Mouse (Mus musculus): ENCODE data around the gene Ccdc24. TPM values are rescaled to one million over a fixed set of nuclear protein-coding genes. Genes with fewer than 3 reads are reported as not detected.

Ccdc24 gene
- polyA plus RNA-seq, 2 experiments = 1.8 to 15.1 TPM

DNA sequence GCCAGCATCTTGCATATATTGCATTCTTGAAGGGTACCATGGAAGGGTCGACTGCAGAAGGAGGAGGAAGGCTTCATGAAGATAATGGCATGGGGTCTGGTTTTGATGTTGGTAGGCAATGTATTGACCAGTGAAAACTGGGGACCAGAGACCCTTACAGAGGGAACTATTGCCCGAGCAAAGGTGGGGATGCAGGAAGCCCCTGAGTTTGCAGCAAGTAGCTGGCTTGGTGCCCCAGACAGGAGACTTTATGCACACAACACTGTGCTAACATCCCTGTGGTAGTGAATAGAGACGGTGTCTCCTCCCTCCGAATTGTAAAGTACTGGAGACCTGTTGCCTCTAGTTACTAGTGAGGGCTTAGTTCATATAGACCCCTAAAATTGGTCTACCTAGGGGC lies 35.1 kb downstream of the Ccdc24 start:
- H3K4me3 ChIP-seq (replicated peaks; ENCODE audit: low read length) = 0 out of 2 replicates have a peak overlapping the region, but pooled peaks have one; percentile 78
- no peak for ATAC-seq (ENCODE audit: low FRiP score, low read depth)

DNA sequence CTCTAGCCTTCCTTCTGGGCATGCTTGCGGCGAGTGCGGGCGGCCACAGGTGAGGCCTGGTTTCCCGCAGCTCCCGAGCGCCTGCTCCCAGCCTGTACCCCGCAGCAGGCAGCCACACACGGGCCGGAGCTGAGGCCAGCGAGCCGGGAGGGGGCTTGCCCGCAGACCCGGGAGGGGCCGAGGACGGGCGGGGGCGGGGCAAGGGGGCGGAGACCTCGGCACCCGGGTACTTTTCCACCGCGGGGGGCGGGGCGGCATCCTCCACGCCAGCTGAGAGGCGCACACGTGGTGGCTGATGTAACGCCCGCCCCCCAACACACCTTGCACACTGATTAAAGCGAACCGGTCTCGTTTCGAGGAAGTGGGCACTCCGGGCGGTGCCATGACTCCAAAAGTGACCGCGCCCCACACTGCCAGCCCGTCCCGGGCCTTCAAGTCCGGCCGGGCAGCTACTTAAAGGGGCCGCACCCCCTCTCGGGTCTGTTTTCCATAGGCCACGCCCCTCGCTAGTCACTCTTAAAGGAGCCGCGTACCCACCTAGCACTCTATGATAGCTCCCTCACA lies 36.1 kb downstream of the Ccdc24 start:
- peak; percentile 89 for DNase-seq (ENCODE audit: low spot score)
- H3K36me3 ChIP-seq (ENCODE audit: control insufficient read depth, insufficient read depth, low read length) = 0 out of 2 replicates have a peak, but pooled peaks cover 4% of the 10 kb centered on the region
- H3K27me3 ChIP-seq (ENCODE audit: control insufficient read depth, insufficient read depth, low read length) = no peaks in the 10 kb centered on the region
- WGBS = under 1% methylated on average over 45 of the region's 48 CpGs
- peaks cover 13% of the 10 kb centered on the region for H3K4me1 ChIP-seq (ENCODE audit: control insufficient read depth, insufficient read depth, low read length)
- peak; percentile 91 for ATAC-seq (ENCODE audit: low FRiP score, low read depth)
- TF ChIP-seq POLR2A (IDR thresholded peaks at IDR 0.05; ENCODE audit: borderline replicate concordance, extremely low read depth, insufficient read depth, insufficient read length) = no peak
- no peaks in the 10 kb centered on the region for H3K9me3 ChIP-seq (ENCODE audit: control insufficient read depth, low read length)
- peak overlapping the region; percentile 80 for H3K4me2 ChIP-seq (replicated peaks; ENCODE audit: low read depth, low read length, severe bottlenecking)
- H3K27ac ChIP-seq (replicated peaks; ENCODE audit: low read depth, low read length) = peak overlapping the region; percentile 87
- H3K9ac ChIP-seq (ENCODE audit: low read depth, low read length, severe bottlenecking) = peak overlapping the region; percentile 71
- H3K4me3 ChIP-seq (replicated peaks; ENCODE audit: low read length) = peak overlapping the region; percentile 78

More for the DNA sequence above, 35.1 kb downstream of the Ccdc24 start:
- Histone ChIP-seq H3K4me2 (replicated peaks; ENCODE audit: low read depth, low read length, severe bottlenecking) (no peak overlapping the region), H3K4me1 (ENCODE audit: control insufficient read depth, insufficient read depth, low read length) (peaks cover 13% of the 10 kb centered on the region), H3K27ac (replicated peaks; ENCODE audit: low read depth, low read length) (no peak overlapping the region), H3K27me3 (ENCODE audit: control insufficient read depth, insufficient read depth, low read length) (no peaks in the 10 kb centered on the region), H3K9ac (ENCODE audit: low read depth, low read length, severe bottlenecking) (no peak overlapping the region), H3K36me3 (ENCODE audit: control insufficient read depth, insufficient read depth, low read length) (peaks cover 4% of the 10 kb centered on the region; the same call in 1 of the 2 replicates), H3K9me3 (ENCODE audit: control insufficient read depth, low read length) (no peaks in the 10 kb centered on the region)
- no peak for DNase-seq (ENCODE audit: low spot score)
- no peak for TF ChIP-seq POLR2A (IDR thresholded peaks at IDR 0.05; ENCODE audit: borderline replicate concordance, extremely low read depth, insufficient read depth, insufficient read length)
- WGBS = 78% methylated on average over 4 of the region's 4 CpGs

DNA sequence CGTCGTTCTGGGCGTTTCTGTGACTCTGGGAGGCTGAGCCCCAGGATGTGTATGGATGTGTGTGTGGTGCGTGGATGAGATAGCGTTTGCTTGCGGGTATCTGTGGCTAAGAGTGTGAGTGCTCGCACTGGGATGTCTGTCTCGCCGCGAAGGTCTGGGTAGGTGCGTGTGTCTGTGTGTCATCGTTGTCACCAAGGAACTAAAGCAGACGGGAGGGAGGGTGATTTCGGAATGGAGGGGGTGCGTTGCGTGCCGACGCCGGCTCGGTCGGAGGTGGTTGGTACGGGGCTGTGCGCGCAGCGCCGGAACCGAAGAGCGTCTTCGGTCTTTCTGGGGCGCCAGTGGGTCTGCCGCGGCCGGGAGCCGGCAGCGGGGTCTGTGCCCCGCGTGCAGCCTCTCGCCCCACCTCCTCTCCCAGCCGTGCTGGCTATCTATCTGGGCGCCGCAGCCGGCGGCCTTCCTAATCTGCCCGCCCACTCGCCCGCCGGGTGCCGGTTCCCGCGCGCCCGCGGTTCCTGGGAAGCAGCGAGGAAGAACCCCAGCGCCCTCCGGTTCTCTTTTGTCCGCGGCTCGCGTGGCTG lies 36.7 kb downstream of the Ccdc24 start:
- no peak for TF ChIP-seq POLR2A (IDR thresholded peaks at IDR 0.05; ENCODE audit: borderline replicate concordance, extremely low read depth, insufficient read depth, insufficient read length)
- no peaks in the 10 kb centered on the region for H3K27me3 ChIP-seq (ENCODE audit: control insufficient read depth, insufficient read depth, low read length)
- 0% methylated on average over 46 of the region's 60 CpGs for WGBS
- peak; percentile 7 for ATAC-seq (ENCODE audit: low FRiP score, low read depth)
- peak overlapping the region; percentile 71 for H3K9ac ChIP-seq (ENCODE audit: low read depth, low read length, severe bottlenecking)
- peak overlapping the region; percentile 87 for H3K27ac ChIP-seq (replicated peaks; ENCODE audit: low read depth, low read length)
- H3K4me2 ChIP-seq (replicated peaks; ENCODE audit: low read depth, low read length, severe bottlenecking) = peak overlapping the region; percentile 80
- peaks cover 13% of the 10 kb centered on the region for H3K4me1 ChIP-seq (ENCODE audit: control insufficient read depth, insufficient read depth, low read length)
- no peaks in the 10 kb centered on the region for H3K9me3 ChIP-seq (ENCODE audit: control insufficient read depth, low read length)
- peak; percentile 6 for DNase-seq (ENCODE audit: low spot score)
- 0 out of 2 replicates have a peak, but pooled peaks cover 4% of the 10 kb centered on the region for H3K36me3 ChIP-seq (ENCODE audit: control insufficient read depth, insufficient read depth, low read length)
- peak overlapping the region; percentile 78 for H3K4me3 ChIP-seq (replicated peaks; ENCODE audit: low read length)

DNA sequence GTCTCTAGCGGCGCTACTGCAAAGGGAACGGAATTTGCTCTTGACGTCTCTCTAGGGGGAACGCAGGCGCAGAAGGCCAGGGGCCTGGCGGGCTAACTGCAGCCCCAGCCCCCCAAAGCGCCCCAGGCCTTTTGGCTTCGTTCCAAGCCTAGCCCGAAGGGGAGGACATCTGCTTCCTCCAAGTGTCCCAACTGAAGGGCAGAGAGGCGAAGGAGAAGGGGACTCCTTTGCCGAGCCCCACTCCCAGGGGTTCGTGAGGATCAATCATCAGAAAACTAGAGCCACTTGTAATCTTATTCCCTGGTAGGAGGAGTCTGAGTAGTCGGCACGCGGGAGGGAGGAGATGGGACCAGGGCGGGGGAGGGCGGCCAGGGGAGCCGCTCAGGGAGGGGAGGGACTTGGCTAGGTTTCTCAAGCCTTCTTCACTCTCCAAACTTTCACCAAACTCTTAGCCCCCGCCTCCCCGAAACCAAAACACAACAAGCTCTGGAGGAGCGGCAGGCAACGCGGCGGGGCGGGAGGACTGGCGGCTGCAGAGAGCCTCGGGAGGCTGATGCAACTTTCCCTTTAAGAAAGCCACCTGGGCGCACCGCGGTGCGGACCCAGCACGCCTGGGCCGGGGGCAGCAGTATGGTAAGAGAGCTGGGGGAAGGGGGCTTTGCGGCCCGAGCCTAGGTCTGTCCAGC lies 37.4 kb downstream of the Ccdc24 start:
- Histone ChIP-seq H3K9me3 (ENCODE audit: control insufficient read depth, low read length) (no peaks in the 10 kb centered on the region), H3K4me1 (ENCODE audit: control insufficient read depth, insufficient read depth, low read length) (peaks cover 13% of the 10 kb centered on the region), H3K36me3 (ENCODE audit: control insufficient read depth, insufficient read depth, low read length) (no peaks in the 10 kb centered on the region), H3K27me3 (ENCODE audit: control insufficient read depth, insufficient read depth, low read length) (no peaks in the 10 kb centered on the region), H3K9ac (ENCODE audit: low read depth, low read length, severe bottlenecking) (peak overlapping the region; percentile 71), H3K27ac (replicated peaks; ENCODE audit: low read depth, low read length) (peak overlapping the region; percentile 87), H3K4me2 (replicated peaks; ENCODE audit: low read depth, low read length, severe bottlenecking) (peak overlapping the region; percentile 80), H3K4me3 (replicated peaks; ENCODE audit: low read length) (peak overlapping the region; percentile 78)
- DNase-seq (ENCODE audit: low spot score) (peak; percentile 91), ATAC-seq (ENCODE audit: low FRiP score, low read depth) (peak; percentile 66)
- WGBS = 2% methylated on average over 32 of the region's 36 CpGs
- TF ChIP-seq POLR2A (IDR thresholded peaks at IDR 0.05; ENCODE audit: borderline replicate concordance, extremely low read depth, insufficient read depth, insufficient read length) = 0 out of 2 replicates have a peak, but pooled peaks have one; percentile 50

DNA sequence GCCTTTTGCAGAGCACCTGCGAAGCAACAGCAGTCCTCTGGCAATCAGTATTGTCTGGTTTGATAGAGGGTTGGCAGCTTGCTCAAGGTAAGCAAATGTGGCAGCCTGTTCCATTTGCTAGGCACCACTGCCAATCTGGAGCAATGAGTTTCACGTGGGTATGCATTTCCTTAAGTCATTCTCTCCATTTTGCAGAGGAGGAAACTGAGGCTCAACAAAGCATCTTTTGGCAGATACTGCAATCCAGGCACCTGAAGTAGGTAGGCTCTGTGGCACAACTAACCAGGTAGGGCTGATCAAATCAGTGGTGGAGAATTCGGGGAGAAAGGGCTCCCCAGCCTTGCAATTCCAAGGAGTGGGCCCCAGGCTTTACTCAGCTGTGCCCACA lies 37.9 kb downstream of the Ccdc24 start, which contains the start of gene Slc6a9:
Slc6a9 (plus strand) TSS at position 50 of the 388 bp plus-strand sequence.
- peaks cover 13% of the 10 kb centered on the region for H3K4me1 ChIP-seq (ENCODE audit: control insufficient read depth, insufficient read depth, low read length)
- H3K9ac ChIP-seq (ENCODE audit: low read depth, low read length, severe bottlenecking) = peak within 1 kb of the TSS; percentile 71
- DNase-seq (ENCODE audit: low spot score) (no peak), ATAC-seq (ENCODE audit: low FRiP score, low read depth) (no peak)
- H3K4me2 ChIP-seq (replicated peaks; ENCODE audit: low read depth, low read length, severe bottlenecking) = peak within 1 kb of the TSS; percentile 80
- no peak for TF ChIP-seq POLR2A (IDR thresholded peaks at IDR 0.05; ENCODE audit: borderline replicate concordance, extremely low read depth, insufficient read depth, insufficient read length)
- H3K4me3 ChIP-seq (replicated peaks; ENCODE audit: low read length) = peak within 1 kb of the TSS; percentile 78
- H3K36me3 ChIP-seq (ENCODE audit: control insufficient read depth, insufficient read depth, low read length) = no peaks in the 10 kb centered on the region
- 19% methylated on average over 3 of the region's 3 CpGs for WGBS
- H3K9me3 ChIP-seq (ENCODE audit: control insufficient read depth, low read length) = no peaks in the 10 kb centered on the region
- no peaks in the 10 kb centered on the region for H3K27me3 ChIP-seq (ENCODE audit: control insufficient read depth, insufficient read depth, low read length)
- peak within 1 kb of the TSS; percentile 87 for H3K27ac ChIP-seq (replicated peaks; ENCODE audit: low read depth, low read length)

Data from limb, embryonic 14.5 days (tissue).